Mouse (Mus musculus): ENCODE measurements at regions not wholly inside any gene's neighbourhood (a gene's known extent, or its start where the extent isn't known, plus 50 kb on each side); places are given as distances from the start of the nearest gene placed in this dataset.

DNA sequence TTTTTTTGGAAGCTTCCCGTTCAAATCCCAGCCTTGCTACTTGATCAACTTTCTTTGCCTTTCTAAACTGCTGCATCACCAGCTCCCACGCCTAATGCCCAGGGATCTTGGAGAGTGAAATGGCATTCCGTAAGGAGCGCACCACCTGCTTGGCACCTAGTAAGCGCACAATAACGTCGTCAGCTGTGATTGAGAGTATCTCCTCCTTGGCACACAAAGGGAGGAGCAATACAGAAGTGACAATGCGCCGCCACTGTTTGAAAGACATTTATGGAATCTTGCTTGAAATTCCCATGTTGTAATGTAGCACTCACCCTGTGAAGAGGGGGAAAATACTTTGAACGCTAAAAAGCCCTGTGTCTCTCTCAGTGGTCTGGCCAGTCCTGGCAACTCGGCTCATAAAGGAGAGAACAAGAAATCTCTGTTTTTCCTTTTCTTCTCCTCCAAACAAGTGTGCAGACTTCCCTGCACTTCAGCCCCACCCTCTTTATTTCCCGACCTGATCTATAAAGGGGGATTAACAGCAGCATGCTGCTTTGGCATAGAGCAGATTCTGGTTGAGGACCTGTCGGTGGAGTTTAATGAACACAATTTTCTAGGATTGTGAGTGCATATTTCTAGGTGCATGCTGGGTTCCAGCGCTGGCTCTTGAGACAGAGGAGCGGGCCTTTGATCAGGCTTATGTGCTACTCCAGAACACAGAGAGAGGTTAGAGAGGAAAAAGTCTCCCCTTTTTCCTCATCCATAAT, 155.7 kb upstream of the Tmem161b start:
- no peak for DNase-seq

DNA sequence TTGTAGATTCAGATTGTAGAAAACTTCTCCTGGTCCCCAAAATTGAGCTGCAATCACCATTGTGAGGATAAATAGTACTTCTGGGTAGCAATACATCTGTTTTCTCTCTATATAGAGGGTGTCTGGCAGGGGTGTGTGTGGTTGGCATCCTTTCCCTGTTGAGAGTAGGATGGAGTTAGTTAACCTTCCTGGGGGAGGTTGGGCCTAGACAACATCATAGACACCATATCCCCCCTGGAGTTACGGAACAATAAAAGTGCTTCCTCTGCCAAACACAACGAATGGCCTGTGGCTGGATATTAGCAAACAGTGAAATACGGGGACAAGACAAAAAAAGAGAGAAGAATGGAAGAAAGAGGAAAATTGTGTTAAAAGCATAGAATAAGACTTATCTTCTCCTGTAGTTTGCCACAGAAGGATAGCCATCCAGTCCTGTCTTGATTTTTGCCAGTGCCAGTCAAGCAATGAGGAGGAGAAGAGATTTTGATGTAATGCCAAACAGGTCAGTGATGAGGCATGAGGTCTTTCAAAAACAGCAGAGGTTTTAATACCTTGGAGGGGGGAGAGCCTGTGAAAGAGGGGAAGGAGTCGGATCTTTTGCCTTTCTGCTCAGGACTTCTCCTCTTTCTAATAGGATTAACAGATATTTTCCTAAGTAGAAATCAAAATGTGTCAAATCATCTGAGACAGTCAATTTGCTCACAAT, 155.0 kb upstream of the Tmem161b start:
- DNase-seq, result no peak

DNA sequence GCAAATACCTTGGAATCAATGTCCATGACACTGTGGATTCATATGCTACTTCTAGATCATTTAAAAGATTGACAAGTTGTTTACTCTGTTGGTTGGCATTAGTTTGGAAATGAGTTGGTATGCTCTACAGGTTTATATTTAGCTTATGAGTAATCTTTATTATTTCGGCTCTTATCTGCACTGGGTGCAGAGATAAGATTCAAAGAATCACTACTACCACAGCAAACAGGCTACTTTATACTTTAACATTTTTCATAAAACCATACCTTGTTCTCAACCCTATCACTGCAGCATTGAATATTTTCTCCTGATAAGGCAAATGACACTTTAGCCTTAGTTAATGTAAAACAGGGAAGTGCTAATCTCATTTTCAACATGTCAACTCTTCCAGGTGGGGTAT, 153.7 kb upstream of the Tmem161b start:
- DNase-seq, result no peak

Small RNA genes lying in the stretch of these regions (microRNA-seq; reads per million reads assigned to microRNA genes)
- 0 reads per million in 2 experiments for gene Mir9-2
